ENCODE assay signal across 7 mouse cellular contexts in genomic region chr5:137671443-137672240, GRCm38 (mm10). TPM values are rescaled to one million over a fixed set of nuclear protein-coding genes. Genes with fewer than 3 reads are reported as not detected.
DNase-seq lines count a peak whose midpoint lies in the region; ATAC-seq and TF ChIP-seq lines count a peak whose summit lies in the region.

No protein-coding gene starts in this region.

- peak overlapping the region; percentile 31; the same call in 1 of the 2 replicates for H3K4me3 ChIP-seq in G1E (ENCODE audit: low read depth, low read length)
- H3K4me3 ChIP-seq in intestine, embryonic 15.5 days (replicated peaks): no peak overlapping the region
- H3K4me3 ChIP-seq in liver, embryonic 13.5 days (replicated peaks): no peak overlapping the region
- no peak overlapping the region for H3K4me3 ChIP-seq in olfactory bulb, adult 2 months (ENCODE audit: insufficient read depth, low read depth, low read length)

- peaks cover 80% of the 10 kb centered on the region for H3K36me3 ChIP-seq in G1E (replicated peaks)
- peaks cover 5% of the 10 kb centered on the region; the same call in 1 of the 2 replicates for H3K36me3 ChIP-seq in intestine, embryonic 15.5 days
- H3K36me3 ChIP-seq in liver, embryonic 13.5 days: peaks cover 62% of the 10 kb centered on the region

- no peaks in the 10 kb centered on the region for H3K9me3 ChIP-seq in G1E (replicated peaks)
- H3K9me3 ChIP-seq in intestine, embryonic 15.5 days: no peaks in the 10 kb centered on the region
- no peaks in the 10 kb centered on the region for H3K9me3 ChIP-seq in liver, embryonic 13.5 days (replicated peaks)

- WGBS in intestine, embryonic 15.5 days: 2% methylated on average over 9 of the region's 9 CpGs
- 29% methylated on average over 9 of the region's 9 CpGs for WGBS in liver, embryonic 13.5 days (ENCODE audit: insufficient replicate concordance)
- WGBS in olfactory bulb, adult 2 months: 22% methylated on average over 9 of the region's 9 CpGs

- no peak for TF ChIP-seq CTCF in G1E (IDR thresholded peaks at IDR 0.05; ENCODE audit: low read depth, low read length)
- TF ChIP-seq CTCF in olfactory bulb, adult 2 months (IDR thresholded peaks at IDR 0.05; ENCODE audit: insufficient read depth, low read depth, low read length): no peak

- TF ChIP-seq POLR2A in olfactory bulb, adult 2 months (IDR thresholded peaks at IDR 0.05; ENCODE audit: insufficient read depth, low read depth, low read length): no peak

- peak overlapping the region; percentile 41 for H3K4me2 ChIP-seq in intestine, embryonic 15.5 days (replicated peaks)
- 0 out of 2 replicates have a peak overlapping the region, but pooled peaks have one; percentile 14 for H3K4me2 ChIP-seq in liver, embryonic 13.5 days

- H3K27ac ChIP-seq in intestine, embryonic 15.5 days: peak overlapping the region; percentile 91
- peak overlapping the region; percentile 93 for H3K27ac ChIP-seq in liver, embryonic 13.5 days
- peak overlapping the region; percentile 74 for H3K27ac ChIP-seq in olfactory bulb, adult 2 months (ENCODE audit: insufficient read depth, low read depth, low read length)

- H3K27me3 ChIP-seq in G1E (ENCODE audit: insufficient read depth, low read length): no peaks in the 10 kb centered on the region
- no peaks in the 10 kb centered on the region for H3K27me3 ChIP-seq in intestine, embryonic 15.5 days (replicated peaks)
- H3K27me3 ChIP-seq in liver, embryonic 13.5 days: no peaks in the 10 kb centered on the region

- H3K4me1 ChIP-seq in G1E (ENCODE audit: insufficient read depth, low read depth, low read length): peaks cover 62% of the 10 kb centered on the region
- peaks cover 32% of the 10 kb centered on the region for H3K4me1 ChIP-seq in intestine, embryonic 15.5 days (replicated peaks)
- H3K4me1 ChIP-seq in liver, embryonic 13.5 days (replicated peaks): peaks cover 61% of the 10 kb centered on the region
- H3K4me1 ChIP-seq in olfactory bulb, adult 2 months (ENCODE audit: control insufficient read depth, insufficient read depth, low read length): peaks cover 20% of the 10 kb centered on the region

- ATAC-seq in G1E (ENCODE audit: extremely low read depth, insufficient number of reproducible peaks, low FRiP score, poor library complexity, severe bottlenecking): peak; percentile 54
- peak; percentile 87 for ATAC-seq in intestine, embryonic 15.5 days
- ATAC-seq in liver, embryonic 13.5 days (ENCODE audit: low read depth): peak; percentile 8; the same call in 1 of the 2 replicates

- H3K9ac ChIP-seq in intestine, embryonic 15.5 days: no peak overlapping the region
- H3K9ac ChIP-seq in liver, embryonic 13.5 days: peak overlapping the region; percentile 67

- peak; percentile 51 for DNase-seq in G1E (ENCODE audit: low spot score)
- peak; percentile 59 to 75 for DNase-seq in adrenal gland, adult 18-20 months (ENCODE audit: low spot score in 2 of 2)
- DNase-seq in gastrocnemius, adult 8-10 months (ENCODE audit: low spot score in 2 of 2): peak; percentile 39 to 58
- no peak for DNase-seq in liver, embryonic 13.5 days
- DNase-seq in cerebellum, adult 18-20 months: no peak

RNA-seq across cellular contexts. Expression of gene Agfg2, which starts 12.9 kb away (rescaled TPM):
- total RNA-seq in G1E (2014; fragmentation: Nextera tagmentation): 20.2 and 47.1 TPM in 2 replicates
- total RNA-seq in G1E (2017): 25.0 and 26.1 TPM in 2 replicates
- 102 and 115 TPM in 2 replicates for polyA plus RNA-seq in G1E (2012)
- 10 to 100 TPM; 25.3 to 28.8 TPM for total RNA-seq in adrenal gland, adult 18-20 months (2021)
- total RNA-seq in gastrocnemius, adult 8-10 months (2022): 1 to 10 TPM; 2.4 to 4.4 (median 3.3) TPM
- 19.5 and 20.8 TPM in 2 replicates for polyA plus RNA-seq in intestine, embryonic 15.5 days (2015; fragmentation: Nextera tagmentation; extraction: Ambion mirVana)
- 32.1 and 37.8 TPM in 2 replicates for polyA plus RNA-seq in liver, embryonic 13.5 days (2015; fragmentation: Nextera tagmentation; extraction: Ambion mirVana)
- not detected in 2 replicates for polyA plus RNA-seq in olfactory bulb, adult 2 months (2012; ENCODE audit: insufficient read depth, insufficient read length, low replicate concordance, missing spikeins)

RNA-seq across cellular contexts. Expression of gene Irs3, which starts 26.1 kb away (rescaled TPM):
- not detected in 2 replicates for total RNA-seq in G1E (2014; fragmentation: Nextera tagmentation)
- total RNA-seq in G1E (2017): 0.11 and 0.12 TPM in 2 replicates
- not detected in 2 replicates for polyA plus RNA-seq in G1E (2012)
- total RNA-seq in adrenal gland, adult 18-20 months (2021): 10 to 100 TPM in 1 of 2 experiments, 1 to 10 TPM in 1; 6.7 to 27.5 TPM
- total RNA-seq in gastrocnemius, adult 8-10 months (2022): under 1 TPM; 0.19 to 0.81 (median 0.25) TPM
- polyA plus RNA-seq in intestine, embryonic 15.5 days (2015; fragmentation: Nextera tagmentation; extraction: Ambion mirVana): 0.13 and 0.18 TPM in 2 replicates
- polyA plus RNA-seq in liver, embryonic 13.5 days (2015; fragmentation: Nextera tagmentation; extraction: Ambion mirVana): 0.13 TPM in 1 of 2 replicates, not detected in the other
- not detected in 2 replicates for polyA plus RNA-seq in olfactory bulb, adult 2 months (2012; ENCODE audit: insufficient read depth, insufficient read length, low replicate concordance, missing spikeins)

RNA-seq across cellular contexts. Expression of gene Sap25, which starts 30.5 kb away (rescaled TPM):
- 39.2 and 56.5 TPM in 2 replicates for total RNA-seq in G1E (2014; fragmentation: Nextera tagmentation)
- total RNA-seq in G1E (2017): 7.9 and 10.5 TPM in 2 replicates
- polyA plus RNA-seq in G1E (2012): 41.8 and 58.3 TPM in 2 replicates
- total RNA-seq in adrenal gland, adult 18-20 months (2021): 1 to 10 TPM; 4.1 to 5.4 TPM
- total RNA-seq in gastrocnemius, adult 8-10 months (2022): 1 to 10 TPM in 2 of 4 experiments, under 1 TPM in 2; 0.75 to 1.8 (median 1.1) TPM
- polyA plus RNA-seq in intestine, embryonic 15.5 days (2015; fragmentation: Nextera tagmentation; extraction: Ambion mirVana): 5.5 and 8.9 TPM in 2 replicates
- polyA plus RNA-seq in liver, embryonic 13.5 days (2015; fragmentation: Nextera tagmentation; extraction: Ambion mirVana): 2.8 and 3.4 TPM in 2 replicates
- not detected in 2 replicates for polyA plus RNA-seq in olfactory bulb, adult 2 months (2012; ENCODE audit: insufficient read depth, insufficient read length, low replicate concordance, missing spikeins)

RNA-seq across cellular contexts. Expression of gene Gm20605, which starts 42.7 kb away (rescaled TPM):
- total RNA-seq in G1E (2014; fragmentation: Nextera tagmentation) (27.2 and 44.5 TPM in 2 replicates), G1E (2017) (9.5 and 11.4 TPM in 2 replicates)
- polyA plus RNA-seq in G1E (2012): 11.0 and 14.5 TPM in 2 replicates
- total RNA-seq in adrenal gland, adult 18-20 months (2021): 10 to 100 TPM; 10.7 to 11.3 TPM
- total RNA-seq in gastrocnemius, adult 8-10 months (2022): 1 to 10 TPM; 1.9 to 3.5 (median 2.5) TPM
- polyA plus RNA-seq in intestine, embryonic 15.5 days (2015; fragmentation: Nextera tagmentation; extraction: Ambion mirVana): 7.4 and 8.0 TPM in 2 replicates
- 3.4 and 4.1 TPM in 2 replicates for polyA plus RNA-seq in liver, embryonic 13.5 days (2015; fragmentation: Nextera tagmentation; extraction: Ambion mirVana)
- not detected in 2 replicates for polyA plus RNA-seq in olfactory bulb, adult 2 months (2012; ENCODE audit: insufficient read depth, insufficient read length, low replicate concordance, missing spikeins)

RNA-seq across cellular contexts. Expression of gene Lrch4, which starts 42.7 kb away (rescaled TPM):
- total RNA-seq in G1E (2014; fragmentation: Nextera tagmentation) (92.8 and 98.9 TPM in 2 replicates), G1E (2017) (20.6 and 23.3 TPM in 2 replicates)
- 192 and 269 TPM in 2 replicates for polyA plus RNA-seq in G1E (2012)
- 10 to 100 TPM; 30.3 to 32.7 TPM for total RNA-seq in adrenal gland, adult 18-20 months (2021)
- 10 to 100 TPM; 12.7 to 15.7 (median 14.6) TPM for total RNA-seq in gastrocnemius, adult 8-10 months (2022)
- 34.7 and 36.3 TPM in 2 replicates for polyA plus RNA-seq in intestine, embryonic 15.5 days (2015; fragmentation: Nextera tagmentation; extraction: Ambion mirVana)
- 24.8 and 32.0 TPM in 2 replicates for polyA plus RNA-seq in liver, embryonic 13.5 days (2015; fragmentation: Nextera tagmentation; extraction: Ambion mirVana)
- polyA plus RNA-seq in olfactory bulb, adult 2 months (2012; ENCODE audit: insufficient read depth, insufficient read length, low replicate concordance, missing spikeins): not detected in 2 replicates

Comparison
In these comparisons a context has a peak if more than half of its experiments do, and no peak if none do; other contexts are left out.
1. ATAC-seq: peak in every context shown above with its lines; median percentile 87 in intestine, embryonic 15.5 days; 54 in G1E; 8 in liver, embryonic 13.5 days.
2. DNase-seq: peak in G1E (single experiment), adrenal gland, adult 18-20 months (2 of 2) and gastrocnemius, adult 8-10 months (2 of 2); none in liver, embryonic 13.5 days (single experiment) and cerebellum, adult 18-20 months (0 of 2).
3. RNA of gene Agfg2, which starts 12.9 kb away (polyA plus RNA-seq): 102 to 115 TPM in G1E, 32.1 to 37.8 TPM in liver, embryonic 13.5 days and 19.5 to 20.8 TPM in intestine, embryonic 15.5 days; not detected in olfactory bulb, adult 2 months; every median in the first group is over 10 times any median in the second.
4. Peak in every context shown above with its lines, with median percentiles within 50 percentile points of each other: H3K27ac ChIP-seq.